In genomic region chr13:97295853-97296219, GRCm38 (mm10) we compare ENCODE assay signal across 13 mouse cellular contexts. TPM values are rescaled to one million over a fixed set of nuclear protein-coding genes. Genes with fewer than 3 reads are reported as not detected.
DNase-seq lines count a peak whose midpoint lies in the region; ATAC-seq and TF ChIP-seq lines count a peak whose summit lies in the region.
"Had no signal": no experiment of that assay in that cellular context is flagged by ENCODE, and none has a peak within 500 bp of the region (broad histone marks: within the 10 kb centered on the region; RNA-seq: fewer than 3 reads in every experiment).

No protein-coding gene starts in this region.

- in situ Hi-C loops in CH12.LX (cut with MboI; ENCODE audit: low pct_ligation_motif_present, low pct_unique_long_range_greater_than_20kb, low sequenced_read_pairs) = no loop called here

- ATAC-seq in hindbrain, embryonic 13.5 days (ENCODE audit: low FRiP score) = no peak
- ATAC-seq in hindbrain, embryonic 11.5 days (ENCODE audit: low FRiP score) = no peak
- ATAC-seq in cerebellum, adult (ENCODE audit: insufficient number of reproducible peaks, low FRiP score, low TSS enrichment) = no peak
- ATAC-seq: forebrain, embryonic 13.5 days had no signal

- H3K4me2 ChIP-seq in hindbrain, embryonic 13.5 days = no peak overlapping the region
- no peak overlapping the region for H3K4me2 ChIP-seq in hindbrain, embryonic 11.5 days (replicated peaks; ENCODE audit: low read depth, low read length)
- H3K4me2 ChIP-seq in CH12.LX (ENCODE audit: insufficient read depth, low read depth, poor library complexity, severe bottlenecking) = no peak overlapping the region
- H3K4me2 ChIP-seq: forebrain, embryonic 13.5 days; midbrain, embryonic 12.5 days; neural tube, embryonic 12.5 days had no signal

- no peak overlapping the region for H3K4me3 ChIP-seq in hindbrain, embryonic 13.5 days
- H3K4me3 ChIP-seq in hindbrain, embryonic 11.5 days (ENCODE audit: low read depth, low read length) = no peak overlapping the region
- H3K4me3 ChIP-seq in CH12.LX (replicated peaks in 1 of 3; ENCODE audit: low read depth in 2 of 3, low read length in 2 of 3, poor library complexity in 1 of 3) = no peak overlapping the region
- H3K4me3 ChIP-seq: forebrain, embryonic 13.5 days; left cerebral cortex, adult 2 months; midbrain, embryonic 12.5 days; neural tube, embryonic 12.5 days had no signal

- 83% methylated on average over 11 of the region's 11 CpGs for whole genome bisulfite sequencing in hindbrain, embryonic 13.5 days
- WGBS in hindbrain, embryonic 11.5 days = 76% methylated on average over 11 of the region's 11 CpGs

- no peak for TF ChIP-seq CTCF in CH12.LX (conservative IDR thresholded peaks at IDR 0.05 in 1 of 2, IDR thresholded peaks at IDR 0.05 in 1 of 2; ENCODE audit: low read depth in 2 of 2, low read length in 2 of 2)

- TF ChIP-seq RAD21 in CH12.LX (IDR thresholded peaks at IDR 0.05; ENCODE audit: low read depth, low read length) = no peak

- H3K27me3 ChIP-seq in hindbrain, embryonic 13.5 days = no peaks in the 10 kb centered on the region
- H3K27me3 ChIP-seq in hindbrain, embryonic 11.5 days (ENCODE audit: control insufficient read depth, insufficient read depth, low read length) = no peaks in the 10 kb centered on the region
- no peaks in the 10 kb centered on the region for H3K27me3 ChIP-seq in CH12.LX (replicated peaks)
- H3K27me3 ChIP-seq: forebrain, embryonic 13.5 days; neural tube, embryonic 12.5 days had no signal

- no peak overlapping the region for H3K9ac ChIP-seq in hindbrain, embryonic 13.5 days
- no peak overlapping the region for H3K9ac ChIP-seq in hindbrain, embryonic 11.5 days (ENCODE audit: low read depth, low read length)
- no peak overlapping the region for H3K9ac ChIP-seq in CH12.LX (ENCODE audit: insufficient read depth, low read depth)
- H3K9ac ChIP-seq: forebrain, embryonic 13.5 days; liver, embryonic 14.5 days; midbrain, embryonic 12.5 days; neural tube, embryonic 12.5 days had no signal

- H3K27ac ChIP-seq in hindbrain, embryonic 13.5 days = 0 out of 2 replicates have a peak overlapping the region, but pooled peaks have one; percentile 12
- H3K27ac ChIP-seq in hindbrain, embryonic 11.5 days (ENCODE audit: low read depth, low read length) = no peak overlapping the region; the same call in 1 of the 2 replicates
- no peak overlapping the region for H3K27ac ChIP-seq in CH12.LX (ENCODE audit: insufficient read depth, low read depth)
- H3K27ac ChIP-seq: forebrain, embryonic 13.5 days; left cerebral cortex, adult 2 months; liver, embryonic 14.5 days; midbrain, embryonic 12.5 days; neural tube, embryonic 12.5 days had no signal

- dilution Hi-C loops in CH12.LX (cut with MboI; ENCODE audit: extremely low pct_ligation_motif_present, extremely low pct_unique_long_range_greater_than_20kb, low sequenced_read_pairs) = no loop called here

- TF ChIP-seq POLR2A in CH12.LX (IDR thresholded peaks at IDR 0.05; ENCODE audit: low read depth, low read length) = no peak

- H3K9me3 ChIP-seq in hindbrain, embryonic 13.5 days = no peaks in the 10 kb centered on the region
- H3K9me3 ChIP-seq in hindbrain, embryonic 11.5 days (ENCODE audit: control insufficient read depth, low read length) = no peaks in the 10 kb centered on the region
- H3K9me3 ChIP-seq in CH12.LX (replicated peaks; ENCODE audit: low read length) = peaks cover 6% of the 10 kb centered on the region
- H3K9me3 ChIP-seq: forebrain, embryonic 13.5 days; midbrain, embryonic 12.5 days; neural tube, embryonic 12.5 days had no signal

- no peak for DNase-seq in hindbrain, embryonic 11.5 days (ENCODE audit: low spot score)
- DNase-seq in CD4-positive helper T cell, adult 2 months (ENCODE audit: low read depth, low spot score) = peak; percentile 15
- DNase-seq in CH12.LX (ENCODE audit: extremely low read depth) = peak; percentile 40
- peak; percentile 6 for DNase-seq in induced T-regulatory cell, adult 2 months (ENCODE audit: low read depth)
- DNase-seq in spleen, adult 18-20 months = no peak
- DNase-seq: cerebellum, adult 11 months had no signal

- TF ChIP-seq EP300 in CH12.LX (IDR thresholded peaks at IDR 0.05; ENCODE audit: low read length) = no peak

- H3K4me1 ChIP-seq in hindbrain, embryonic 13.5 days (replicated peaks) = peaks cover 30% of the 10 kb centered on the region
- H3K4me1 ChIP-seq in hindbrain, embryonic 11.5 days (replicated peaks; ENCODE audit: control insufficient read depth, insufficient read depth, low read length) = peaks cover 5% of the 10 kb centered on the region
- H3K4me1 ChIP-seq in CH12.LX (ENCODE audit: control insufficient read depth in 1 of 2, insufficient read depth in 2 of 2) = peaks cover 0 to 14% of the 10 kb centered on the region in 2 experiments; a peak in 2 of 4 replicates

- H3K79me2 ChIP-seq in CH12.LX (replicated peaks; ENCODE audit: control insufficient read depth, extremely low read depth, insufficient read depth, poor library complexity, severe bottlenecking) = no peaks in the 10 kb centered on the region

- H3K36me3 ChIP-seq in hindbrain, embryonic 13.5 days = no peaks in the 10 kb centered on the region
- H3K36me3 ChIP-seq in hindbrain, embryonic 11.5 days (ENCODE audit: control insufficient read depth, insufficient read depth, low read length) = no peaks in the 10 kb centered on the region
- H3K36me3 ChIP-seq in CH12.LX (replicated peaks in 1 of 2; ENCODE audit: control insufficient read depth in 1 of 2, insufficient read depth in 1 of 2, low read length in 1 of 2) = no peaks in the 10 kb centered on the region
- H3K36me3 ChIP-seq: midbrain, embryonic 12.5 days; neural tube, embryonic 12.5 days had no signal

TF ChIP-seq in CH12.LX, 34 proteins besides CTCF, POLR2A, EP300 and RAD21:
- TF ChIP-seq ETS1 (conservative IDR thresholded peaks at IDR 0.05; ENCODE audit: low read depth, low read length) = no peak
- TF ChIP-seq IRF4 (IDR thresholded peaks at IDR 0.05; ENCODE audit: low read depth, low read length) = 0 out of 2 replicates have a peak, but pooled peaks have one; percentile 29
- TF ChIP-seq MEF2A (IDR thresholded peaks at IDR 0.05; ENCODE audit: borderline replicate concordance, low read depth, low read length) = no peak
- TF ChIP-seq HCFC1 (IDR thresholded peaks at IDR 0.05; ENCODE audit: low read depth, low read length) = no peak
- 0 out of 2 replicates have a peak, but pooled peaks have one; percentile 26 for TF ChIP-seq TCF12 (IDR thresholded peaks at IDR 0.05; ENCODE audit: low read depth, low read length)
- peak; percentile 76 for TF ChIP-seq BHLHE40 (IDR thresholded peaks at IDR 0.05; ENCODE audit: low read depth, low read length)
- no peak for TF ChIP-seq E2F4 (IDR thresholded peaks at IDR 0.05; ENCODE audit: insufficient replicate concordance, low read depth, low read length)
- no peak for TF ChIP-seq KAT2A (IDR thresholded peaks at IDR 0.05; ENCODE audit: insufficient replicate concordance, low read length)
- TF ChIP-seq CHD2 (IDR thresholded peaks at IDR 0.05; ENCODE audit: low read length) = no peak

RNA-seq across cellular contexts. Expression of gene Enc1, which starts 54.9 kb away (rescaled TPM):
- 59.2 and 62.1 TPM in 2 replicates for polyA plus RNA-seq in hindbrain, embryonic 13.5 days (2015; fragmentation: Nextera tagmentation; extraction: Ambion mirVana)
- 34.8 and 45.9 TPM in 2 replicates for polyA plus RNA-seq in hindbrain, embryonic 11.5 days (2014; fragmentation: Nextera tagmentation; extraction: Ambion mirVana)
- total RNA-seq in CH12.LX (2012; rRNA removed) (3.7 and 3.9 TPM in 2 replicates), CH12.LX (2014; rRNA removed) (5.5 and 6.4 TPM in 2 replicates)
- 6.1 and 7.0 TPM in 2 replicates for polyA plus RNA-seq in CH12.LX (2012; ENCODE audit: insufficient read length, low read depth)

Comparison
In these comparisons a context has a peak if more than half of its experiments do, and no peak if none do; other contexts are left out.
1. DNase-seq: peak in CD4-positive helper T cell, adult 2 months (single experiment), CH12.LX (single experiment) and induced T-regulatory cell, adult 2 months (single experiment); none in hindbrain, embryonic 11.5 days (single experiment) and spleen, adult 18-20 months (0 of 2).